Mouse (Mus musculus): ENCODE results near the gene Col5a1. TPM values are rescaled to one million over a fixed set of nuclear protein-coding genes. Genes with fewer than 3 reads are reported as not detected.

Gene Col5a1
- polyA plus RNA-seq, 1 experiment from 2014 or later: 11.1 TPM

DNA sequence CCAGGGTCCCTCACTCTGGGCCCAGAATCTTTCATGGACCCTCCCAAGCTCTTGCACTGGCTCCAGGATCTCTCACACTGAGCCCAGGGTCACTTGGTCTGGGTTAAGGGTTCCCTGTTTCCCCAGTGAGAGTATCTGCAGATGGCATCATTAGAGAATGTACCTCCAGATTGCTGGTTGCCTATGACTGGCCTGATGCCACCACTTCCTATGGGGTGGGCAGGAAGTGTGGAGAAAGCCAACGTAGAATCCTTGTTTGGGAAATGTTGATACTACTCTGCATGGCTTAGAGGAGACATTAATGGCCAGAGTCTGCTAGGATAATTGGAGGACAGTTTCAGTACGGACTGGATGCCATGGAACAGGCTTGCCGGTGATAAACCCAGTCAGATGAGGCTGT lies 76.2 kb downstream of the Col5a1 start:
- H3K27ac ChIP-seq: no peak overlapping the region
- no peaks in the 10 kb centered on the region for H3K9me3 ChIP-seq
- H3K4me3 ChIP-seq: no peak overlapping the region
- 94% methylated on average over 3 of the region's 3 CpGs for WGBS
- no peak for DNase-seq (ENCODE audit: extremely low spot score, low spot score)
- H3K4me1 ChIP-seq: peaks cover 15% of the 10 kb centered on the region
- H3K36me3 ChIP-seq (replicated peaks): peaks cover 33% of the 10 kb centered on the region
- no peaks in the 10 kb centered on the region for H3K27me3 ChIP-seq (ENCODE audit: poor library complexity, severe bottlenecking)

GRCm38 (mm10) chr2:27969158-27969557 lies 82.9 kb downstream of the Col5a1 start:
- Histone ChIP-seq H3K36me3 (replicated peaks) (peaks cover 24% of the 10 kb centered on the region), H3K9me3 (no peaks in the 10 kb centered on the region), H3K27me3 (ENCODE audit: poor library complexity, severe bottlenecking) (no peaks in the 10 kb centered on the region), H3K4me1 (peaks cover 4% of the 10 kb centered on the region; the same call in 1 of the 2 replicates), H3K27ac (no peak overlapping the region), H3K4me3 (no peak overlapping the region)
- WGBS: 25% methylated on average over 6 of the region's 6 CpGs
- DNase-seq (ENCODE audit: extremely low spot score, low spot score): peak; percentile 30

- H3K9me3 ChIP-seq: no peaks in the 10 kb centered on the region
- DNase-seq (ENCODE audit: extremely low spot score, low spot score): peak; percentile 57
- no peaks in the 10 kb centered on the region; the same call in 1 of the 2 replicates for H3K36me3 ChIP-seq (replicated peaks)
- no peaks in the 10 kb centered on the region for H3K27me3 ChIP-seq (ENCODE audit: poor library complexity, severe bottlenecking)
- H3K4me3 ChIP-seq: no peak overlapping the region
- no peak overlapping the region for H3K27ac ChIP-seq
- 57% methylated on average over 3 of the region's 3 CpGs for WGBS
- H3K4me1 ChIP-seq: peaks cover 4% of the 10 kb centered on the region; the same call in 1 of the 2 replicates
Observed at GRCm38 (mm10) chr2:27973840-27974239, 87.6 kb downstream of the Col5a1 start.

DNA sequence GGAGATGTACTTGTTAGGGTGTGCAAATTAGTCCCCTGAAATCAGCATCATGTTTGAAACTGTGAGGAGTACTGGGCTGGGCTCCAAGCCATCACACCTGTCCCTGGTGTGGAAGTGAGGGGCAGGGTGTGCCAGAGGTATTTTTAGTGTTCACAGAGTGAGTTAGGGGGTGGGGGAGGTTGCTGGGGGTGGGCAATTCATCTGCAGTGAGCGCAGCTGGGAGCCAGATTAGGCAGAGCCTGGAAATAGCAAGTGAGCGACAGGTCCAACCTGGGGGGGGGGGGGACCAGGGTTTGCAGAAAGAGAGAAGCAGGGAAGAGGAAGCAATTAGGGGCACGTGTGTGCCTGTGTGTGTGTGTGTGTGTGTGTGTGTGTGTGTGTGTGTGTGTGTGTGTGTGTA lies 89.6 kb downstream of the Col5a1 start:
- DNase-seq (ENCODE audit: extremely low spot score, low spot score): no peak
- no peaks in the 10 kb centered on the region for H3K27me3 ChIP-seq (ENCODE audit: poor library complexity, severe bottlenecking)
- H3K27ac ChIP-seq: no peak overlapping the region
- H3K36me3 ChIP-seq (replicated peaks): no peaks in the 10 kb centered on the region; the same call in 1 of the 2 replicates
- H3K4me3 ChIP-seq: no peak overlapping the region
- H3K4me1 ChIP-seq: peaks cover 9% of the 10 kb centered on the region
- no peaks in the 10 kb centered on the region for H3K9me3 ChIP-seq
- 48% methylated on average over 2 of the region's 3 CpGs for WGBS

DNA sequence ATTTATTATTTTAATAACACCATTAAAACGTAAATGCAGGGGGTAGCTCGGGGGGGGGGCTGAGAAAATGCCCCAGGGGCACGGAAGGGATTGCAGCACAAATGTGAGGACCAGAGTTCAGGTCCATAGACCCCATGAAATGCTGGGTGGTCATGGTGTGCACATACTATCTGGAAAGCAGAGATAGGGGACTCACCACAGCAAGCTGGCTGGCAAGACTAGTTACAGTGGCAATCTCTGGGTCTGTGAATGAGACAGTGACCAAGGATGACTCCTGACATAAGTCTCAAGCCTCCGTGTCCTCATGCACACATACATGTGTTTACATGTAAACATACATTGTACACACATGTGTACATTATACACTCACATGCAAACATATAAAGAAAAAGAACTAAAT lies 90.3 kb downstream of the Col5a1 start:
- H3K27me3 ChIP-seq (ENCODE audit: poor library complexity, severe bottlenecking): no peaks in the 10 kb centered on the region
- no peaks in the 10 kb centered on the region; the same call in 1 of the 2 replicates for H3K36me3 ChIP-seq (replicated peaks)
- H3K9me3 ChIP-seq: no peaks in the 10 kb centered on the region
- H3K4me3 ChIP-seq: no peak overlapping the region
- no peak overlapping the region for H3K27ac ChIP-seq
- H3K4me1 ChIP-seq: peaks cover 9% of the 10 kb centered on the region
- WGBS: 78% methylated on average over 4 of the region's 4 CpGs
- no peak for DNase-seq (ENCODE audit: extremely low spot score, low spot score)

DNA sequence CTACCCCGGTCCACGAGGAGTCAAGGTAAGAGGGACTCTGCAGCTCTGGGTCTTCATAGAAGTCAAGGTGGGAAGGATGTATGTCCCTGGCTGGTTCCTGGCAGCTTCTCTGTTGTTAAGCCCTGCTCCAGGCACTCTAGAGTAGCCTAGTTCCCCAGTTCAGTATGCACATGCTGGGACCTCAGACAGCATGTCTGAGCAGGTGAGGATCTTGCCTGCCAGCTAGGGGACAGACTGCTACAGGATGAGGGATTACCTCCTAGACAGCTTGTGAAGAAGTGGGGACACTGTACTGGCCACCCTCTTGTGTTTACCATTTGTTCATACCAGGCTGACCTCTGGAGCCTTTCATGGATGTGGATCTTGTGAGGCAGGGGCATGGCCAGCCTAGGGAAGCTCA lies 94.8 kb downstream of the Col5a1 start:
- H3K36me3 ChIP-seq (replicated peaks): no peaks in the 10 kb centered on the region; the same call in 1 of the 2 replicates
- no peak overlapping the region for H3K4me3 ChIP-seq
- H3K4me1 ChIP-seq: peaks cover 6% of the 10 kb centered on the region; the same call in 1 of the 2 replicates
- no peak for DNase-seq (ENCODE audit: extremely low spot score, low spot score)
- 96% methylated on average over 2 of the region's 2 CpGs for WGBS
- no peaks in the 10 kb centered on the region for H3K27me3 ChIP-seq (ENCODE audit: poor library complexity, severe bottlenecking)
- peak overlapping the region; percentile 40; the same call in 1 of the 2 replicates for H3K27ac ChIP-seq
- no peaks in the 10 kb centered on the region for H3K9me3 ChIP-seq

DNA sequence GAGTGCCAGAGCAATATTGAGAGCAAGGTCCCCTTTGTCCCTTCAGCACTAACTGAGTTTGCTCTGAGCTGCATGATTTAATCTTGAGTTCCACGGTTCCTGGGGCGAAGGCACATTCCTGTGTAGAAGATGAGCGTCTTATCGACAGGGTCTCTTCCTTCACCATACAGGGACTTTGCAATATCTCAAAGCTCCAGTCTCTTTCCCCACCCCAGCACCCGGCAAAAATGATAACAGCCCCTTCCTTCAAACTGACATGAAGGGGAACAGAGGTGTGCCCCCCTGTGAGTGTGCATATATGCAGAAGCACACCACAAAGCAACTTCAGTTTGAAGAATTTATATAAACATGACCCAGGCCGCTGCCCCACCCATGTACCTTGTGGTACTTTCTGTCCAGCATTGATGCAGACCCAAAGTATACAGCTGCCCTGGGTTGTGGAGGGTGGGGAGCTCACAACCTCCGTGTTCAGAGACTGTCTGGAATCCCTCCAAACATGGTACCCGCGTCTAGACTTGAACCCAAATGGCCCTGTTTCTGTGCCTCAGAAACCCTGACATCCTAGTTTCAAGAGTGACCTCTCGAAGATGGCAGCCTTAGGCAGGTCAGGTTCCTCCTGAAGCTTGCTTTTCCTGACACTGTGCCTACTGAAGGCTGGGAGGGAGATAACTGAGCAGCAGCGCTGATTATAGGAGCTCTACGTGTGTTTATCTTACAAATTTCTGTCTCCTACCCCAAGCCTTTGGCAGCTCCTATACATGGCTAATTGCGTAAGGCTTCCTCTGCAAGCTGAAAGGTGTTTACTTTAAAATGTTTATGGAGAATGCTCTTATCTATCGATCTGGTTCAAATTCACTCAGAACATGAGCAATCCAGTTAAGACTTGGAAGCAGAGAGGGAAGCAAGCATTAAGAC lies 95.7 kb downstream of the Col5a1 start:
- no peak overlapping the region for H3K4me3 ChIP-seq
- peaks cover 6% of the 10 kb centered on the region; the same call in 1 of the 2 replicates for H3K4me1 ChIP-seq
- H3K36me3 ChIP-seq (replicated peaks): peaks cover 1% of the 10 kb centered on the region; the same call in 1 of the 2 replicates
- 0 out of 2 replicates have a peak overlapping the region, but pooled peaks have one; percentile 40 for H3K27ac ChIP-seq
- no peaks in the 10 kb centered on the region for H3K9me3 ChIP-seq
- 87% methylated on average over 14 of the region's 14 CpGs for WGBS
- H3K27me3 ChIP-seq (ENCODE audit: poor library complexity, severe bottlenecking): no peaks in the 10 kb centered on the region
- no peak for DNase-seq (ENCODE audit: extremely low spot score, low spot score)

DNA sequence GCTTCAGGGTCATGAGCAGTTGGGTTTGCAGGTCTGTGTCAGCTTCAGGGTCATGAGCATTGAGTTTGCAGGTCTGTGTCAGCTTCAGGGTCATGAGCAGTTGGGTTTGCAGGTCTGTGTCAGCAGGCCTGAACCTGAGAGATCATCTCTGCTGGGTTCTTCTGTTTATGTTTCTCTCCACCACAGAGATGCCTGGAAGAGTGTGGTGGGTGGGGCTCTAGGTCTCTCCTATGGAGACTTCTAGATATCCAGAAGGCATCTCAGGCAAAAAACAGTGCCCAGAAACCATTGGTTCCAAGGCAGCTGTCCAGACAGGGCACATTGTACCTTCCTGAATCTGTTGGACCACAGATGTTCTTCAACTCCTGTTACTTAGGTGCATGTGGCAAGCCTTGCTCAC lies 96.9 kb downstream of the Col5a1 start:
- H3K4me1 ChIP-seq: peaks cover 6% of the 10 kb centered on the region; the same call in 1 of the 2 replicates
- no peaks in the 10 kb centered on the region for H3K27me3 ChIP-seq (ENCODE audit: poor library complexity, severe bottlenecking)
- no peaks in the 10 kb centered on the region for H3K9me3 ChIP-seq
- no peak overlapping the region for H3K4me3 ChIP-seq
- H3K27ac ChIP-seq: peak overlapping the region; percentile 20; the same call in 1 of the 2 replicates
- H3K36me3 ChIP-seq (replicated peaks): peaks cover 8% of the 10 kb centered on the region; the same call in 1 of the 2 replicates
- no peak for DNase-seq (ENCODE audit: extremely low spot score, low spot score)

- H3K9me3 ChIP-seq: no peaks in the 10 kb centered on the region
- H3K4me1 ChIP-seq: peaks cover 7% of the 10 kb centered on the region; the same call in 1 of the 2 replicates
- DNase-seq (ENCODE audit: extremely low spot score, low spot score): peak; percentile 23
- H3K27ac ChIP-seq: 0 out of 2 replicates have a peak overlapping the region, but pooled peaks have one; percentile 20
- no peaks in the 10 kb centered on the region for H3K27me3 ChIP-seq (ENCODE audit: poor library complexity, severe bottlenecking)
- no peak overlapping the region for H3K4me3 ChIP-seq
- H3K36me3 ChIP-seq (replicated peaks): peaks cover 11% of the 10 kb centered on the region; the same call in 1 of the 2 replicates
- WGBS: 56% methylated on average over 3 of the region's 3 CpGs
Observed at GRCm38 (mm10) chr2:27983884-27984283, 97.7 kb downstream of the Col5a1 start.

DNA sequence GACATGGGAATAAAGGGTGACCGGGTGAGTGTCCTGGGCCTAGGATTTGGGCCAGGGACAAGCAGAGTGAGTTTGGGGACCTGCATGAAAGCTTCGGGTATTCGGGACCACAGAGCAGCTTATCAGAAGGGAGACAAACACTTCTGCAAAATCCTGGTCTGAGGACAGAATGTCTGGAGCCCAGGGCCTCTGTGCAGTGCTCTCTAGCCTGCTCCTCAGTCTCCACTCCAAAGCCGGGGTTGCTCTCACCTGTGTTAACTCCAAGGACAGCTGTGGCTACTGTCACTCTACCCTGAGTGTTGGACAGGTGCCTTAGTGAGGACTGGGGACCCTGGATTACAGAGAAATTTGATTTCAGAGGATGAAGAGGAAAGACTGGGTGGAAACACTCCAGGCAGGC lies 100.5 kb downstream of the Col5a1 start:
- no peak for DNase-seq (ENCODE audit: extremely low spot score, low spot score)
- Histone ChIP-seq H3K9me3 (no peaks in the 10 kb centered on the region), H3K36me3 (replicated peaks) (peaks cover 26% of the 10 kb centered on the region), H3K4me3 (no peak overlapping the region), H3K27me3 (ENCODE audit: poor library complexity, severe bottlenecking) (no peaks in the 10 kb centered on the region), H3K27ac (0 out of 2 replicates have a peak overlapping the region, but pooled peaks have one; percentile 48), H3K4me1 (peaks cover 19% of the 10 kb centered on the region)
- 91% methylated on average over 4 of the region's 4 CpGs for WGBS

DNA sequence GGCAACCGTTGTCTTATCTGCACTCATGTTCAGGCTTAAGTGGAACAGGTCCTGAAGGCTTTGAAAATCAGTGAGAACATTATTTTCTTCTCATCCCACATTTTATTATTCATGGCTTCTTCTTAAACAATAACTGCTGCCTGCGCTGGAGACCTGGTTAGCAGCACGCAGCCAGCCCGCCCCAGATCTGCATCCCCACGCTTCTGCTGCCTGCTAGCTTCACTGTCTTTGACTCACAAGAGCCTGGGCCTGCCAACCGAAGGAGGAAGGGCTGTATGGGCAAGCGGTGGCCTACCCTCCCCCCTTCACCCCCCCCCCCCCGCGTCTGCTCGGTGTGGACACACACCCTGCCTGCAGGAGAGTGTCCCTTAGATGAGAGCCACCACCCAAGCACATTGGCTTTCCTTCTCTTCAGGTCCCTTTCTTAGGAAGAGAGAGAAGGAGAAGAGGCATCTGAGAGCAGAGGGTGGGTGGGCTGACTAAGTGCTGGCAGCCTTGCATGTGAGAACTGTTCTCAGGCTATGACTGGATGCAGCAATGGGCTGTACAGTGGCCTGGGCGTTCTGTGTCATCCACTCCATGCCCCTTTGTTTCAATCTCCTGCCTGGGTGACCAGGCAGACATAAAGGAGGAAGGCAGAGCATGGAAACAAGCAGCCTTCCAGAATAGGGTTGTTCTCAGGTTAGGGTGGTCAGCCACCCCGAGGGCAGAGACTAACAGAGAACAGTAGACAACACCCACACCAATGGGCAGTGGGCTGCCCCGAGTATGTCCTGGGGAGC lies 104.4 kb downstream of the Col5a1 start:
- peaks cover 32% of the 10 kb centered on the region for H3K4me1 ChIP-seq

DNA sequence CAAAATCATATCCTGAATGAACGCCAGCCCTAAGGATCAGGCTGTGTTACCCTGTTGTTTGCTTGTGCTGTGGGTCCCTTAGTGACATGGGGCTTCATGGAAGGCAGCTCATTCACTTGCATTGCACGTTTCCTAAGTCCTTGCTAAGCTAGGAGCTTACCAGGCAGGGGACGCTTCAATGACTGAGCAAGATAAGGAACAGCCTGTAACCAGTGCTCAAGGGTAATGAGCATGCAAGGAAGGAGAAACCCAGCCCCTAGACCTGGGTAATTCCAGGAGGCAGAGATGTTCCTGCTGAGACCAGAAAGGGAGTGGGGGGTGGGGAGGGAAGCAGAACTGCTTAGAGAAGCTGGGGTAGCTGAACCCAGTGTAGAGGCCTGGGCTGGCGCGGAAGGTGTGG lies 107.2 kb downstream of the Col5a1 start:
- Histone ChIP-seq H3K27ac (peak overlapping the region; percentile 31; the same call in 1 of the 2 replicates), H3K9me3 (no peaks in the 10 kb centered on the region), H3K36me3 (replicated peaks) (peaks cover 45% of the 10 kb centered on the region), H3K4me1 (peaks cover 34% of the 10 kb centered on the region), H3K27me3 (ENCODE audit: poor library complexity, severe bottlenecking) (no peaks in the 10 kb centered on the region), H3K4me3 (no peak overlapping the region)
- 62% methylated on average over 5 of the region's 5 CpGs for WGBS
- DNase-seq (ENCODE audit: extremely low spot score, low spot score): no peak

More for the DNA sequence above, 104.4 kb downstream of the Col5a1 start:
- no peaks in the 10 kb centered on the region for H3K9me3 ChIP-seq
- 76% methylated on average over 13 of the region's 13 CpGs for WGBS
- H3K36me3 ChIP-seq (replicated peaks): peaks cover 36% of the 10 kb centered on the region
- H3K4me3 ChIP-seq: no peak overlapping the region
- no peak for DNase-seq (ENCODE audit: extremely low spot score, low spot score)
- peak overlapping the region; percentile 51; the same call in 1 of the 2 replicates for H3K27ac ChIP-seq
- no peaks in the 10 kb centered on the region for H3K27me3 ChIP-seq (ENCODE audit: poor library complexity, severe bottlenecking)

Measured in forebrain, embryonic 10.5 days (tissue).